ENCODE assay signal across 11 mouse cellular contexts in genomic region chr6:113370194-113370929, GRCm38 (mm10).
"Had no signal": no experiment of that assay in that cellular context is flagged by ENCODE, and none has a peak within 500 bp of the region (broad histone marks: within the 10 kb centered on the region; RNA-seq: fewer than 3 reads in every experiment).

No protein-coding gene starts in this region.

- H3K27me3 ChIP-seq: liver, embryonic 15.5 days; midbrain, embryonic 13.5 days had no signal

- H3K27ac ChIP-seq: hindbrain, embryonic 14.5 days; left cerebral cortex, adult 2 months; limb, embryonic 10.5 days; liver, embryonic 15.5 days; midbrain, embryonic 13.5 days; stomach, postnatal 0 days had no signal

- H3K4me2 ChIP-seq: hindbrain, embryonic 14.5 days; liver, embryonic 11.5 days; liver, embryonic 15.5 days; midbrain, embryonic 13.5 days had no signal

- H3K4me3 ChIP-seq: left cerebral cortex, adult 2 months; limb, embryonic 10.5 days; liver, embryonic 15.5 days; midbrain, embryonic 13.5 days had no signal

- H3K4me1 ChIP-seq: limb, embryonic 10.5 days; midbrain, embryonic 13.5 days had no signal

- DNase-seq: lung, postnatal 14 days; right cerebral cortex, adult 18-20 months; right cerebral cortex, postnatal 25 days; thymus, postnatal 4 days had no signal

- H3K9me3 ChIP-seq: limb, embryonic 10.5 days; liver, embryonic 15.5 days; midbrain, embryonic 13.5 days had no signal

- ATAC-seq: midbrain, embryonic 13.5 days had no signal

- H3K9ac ChIP-seq: hindbrain, embryonic 14.5 days; liver, embryonic 15.5 days; midbrain, embryonic 13.5 days had no signal
